Mouse (Mus musculus) cerebellum, adult 2 months (tissue): ENCODE measurements around the gene Cdc37. TPM values are rescaled to one million over a fixed set of nuclear protein-coding genes. Genes with fewer than 3 reads are reported as not detected.

ENCODE experiments used
- DNase-seq, 2 experiments: peaks; one replicate each; pipeline ENCODE4 v3.0.0; 2021
- H3K27ac ChIP-seq: fragments of 200-500 bp; 2 replicates; pipeline ENCODE4 v1.5.1; 2012; ENCODE audit warnings: low read length, control low read depth, inconsistent platforms; ENCODE audit not compliant: insufficient read depth
- H3K27me3 ChIP-seq: fragments of 200-500 bp; 2 replicates; pipeline ENCODE4 v1.6.1; 2012; ENCODE audit warnings: inconsistent platforms, mild to moderate bottlenecking, low read length, moderate library complexity; ENCODE audit not compliant: control insufficient read depth, insufficient read depth
- H3K4me1 ChIP-seq: fragments of 200-500 bp; 2 replicates; pipeline ENCODE4 v1.6.1; 2011; ENCODE audit warnings: low read length; ENCODE audit not compliant: control insufficient read depth, insufficient read depth
- H3K4me3 ChIP-seq: fragments of 200-500 bp; replicated peaks from 2 replicates; pipeline ENCODE3; 2011; ENCODE audit warnings: mild to moderate bottlenecking, low read depth, low read length, control low read depth; ENCODE audit not compliant: insufficient read depth
- CTCF ChIP-seq: fragments of 200-500 bp; IDR thresholded peaks from 2 replicates; pipeline ENCODE4 v1.5.1; 2011; ENCODE audit warnings: low read depth, mild to moderate bottlenecking, control low read depth, low read length, moderate library complexity, borderline replicate concordance; ENCODE audit not compliant: insufficient read depth
- POLR2A ChIP-seq: fragments of 200-500 bp; IDR thresholded peaks from 2 replicates; pipeline ENCODE4 v1.6.1; 2011; ENCODE audit warnings: low read length, control low read depth, borderline replicate concordance; ENCODE audit not compliant: insufficient read depth
- WGBS: fragments of 180-500 bp; shearing (Covaris S2); methylation state at CpG from one replicate; pipeline ENCODE4 v1.1.7; 2018; 5-methylcytosine and 5-hydroxymethylcytosine counted together
- polyA plus RNA-seq: library from polyadenylated mRNA; depleted of rRNA; stranded (reverse); fragments of >200 nt; gene quantifications from 2 replicates; pipeline ENCODE4 v1.2.3, GENCODE M21; 2012

The Cdc37 gene
- polyA plus RNA-seq, 1 experiment: 202 TPM

- Histone ChIP-seq H3K27me3 (no peaks in the 10 kb centered on the region), H3K4me3 (no peak overlapping the region), H3K4me1 (no peaks in the 10 kb centered on the region), H3K27ac (no peak overlapping the region)
- no peak for DNase-seq
- TF ChIP-seq CTCF: no peak
- TF ChIP-seq POLR2A: no peak
- WGBS: 89% methylated on average over 9 of the region's 9 CpGs
Measured at GRCm38 (mm10) chr9:21125502-21126258, 24.1 kb downstream of the Cdc37 start.

- Histone ChIP-seq H3K4me1 (no peaks in the 10 kb centered on the region), H3K4me3 (no peak overlapping the region), H3K27me3 (no peaks in the 10 kb centered on the region), H3K27ac (no peak overlapping the region)
- WGBS: 82% methylated on average over 5 of the region's 5 CpGs
- DNase-seq: no peak
- TF ChIP-seq POLR2A (no peak), CTCF (no peak)
Measured at GRCm38 (mm10) chr9:21124837-21125236, 24.9 kb downstream of the Cdc37 start.

DNA sequence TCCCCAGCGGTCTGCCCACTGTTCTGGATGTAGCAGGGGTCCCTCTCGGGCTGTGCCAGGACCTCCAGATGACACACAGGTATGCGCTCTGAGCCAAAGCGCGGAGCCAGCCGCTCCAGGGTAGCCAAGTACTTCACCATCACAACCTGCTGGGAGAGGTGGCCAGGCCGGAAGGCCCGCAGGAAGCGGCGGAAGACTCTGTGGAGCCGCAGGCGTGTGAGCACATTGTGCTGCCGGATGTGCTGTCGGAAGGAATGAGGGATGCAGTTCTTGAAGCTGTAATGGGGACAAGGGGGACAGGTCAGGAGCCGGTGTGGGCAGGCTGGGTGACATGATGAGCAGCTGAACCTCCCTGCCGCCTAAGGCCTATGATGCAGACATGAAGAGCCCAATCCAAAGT, 28.3 kb downstream of the Cdc37 start:
- no peak for DNase-seq
- H3K4me1 ChIP-seq: no peaks in the 10 kb centered on the region
- TF ChIP-seq POLR2A (no peak), CTCF (no peak)
- WGBS: 91% methylated on average over 16 of the region's 16 CpGs
- H3K4me3 ChIP-seq: no peak overlapping the region
- no peaks in the 10 kb centered on the region for H3K27me3 ChIP-seq
- H3K27ac ChIP-seq: no peak overlapping the region

GRCm38 (mm10) chr9:21117073-21117472, 32.7 kb downstream of the Cdc37 start:
- Histone ChIP-seq H3K4me3 (no peak overlapping the region), H3K4me1 (peaks cover 13% of the 10 kb centered on the region), H3K27me3 (no peaks in the 10 kb centered on the region), H3K27ac (no peak overlapping the region)
- 63% methylated on average over 6 of the region's 6 CpGs for WGBS
- no peak for DNase-seq
- TF ChIP-seq POLR2A (no peak), CTCF (no peak)

DNA sequence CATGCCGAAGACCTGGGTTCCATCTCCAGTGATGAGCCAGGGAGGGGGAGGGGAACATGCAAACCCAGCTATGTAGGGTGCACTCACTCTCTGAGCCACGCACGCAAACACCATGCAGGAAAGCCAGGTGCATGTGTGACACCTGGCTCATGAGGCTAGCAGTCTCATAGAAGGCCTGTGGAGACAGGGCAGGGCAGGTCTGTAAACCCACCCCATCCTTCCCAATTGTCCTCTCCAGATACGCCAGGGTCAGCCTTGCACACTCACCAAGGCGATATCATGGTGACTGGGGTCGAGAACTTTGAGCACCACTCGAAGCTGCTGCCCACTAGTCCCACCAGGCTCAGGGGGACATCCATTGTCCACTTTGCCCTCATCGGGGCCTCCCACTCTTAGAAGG, 34.7 kb downstream of the Cdc37 start:
- 92% methylated on average over 8 of the region's 8 CpGs for WGBS
- no peak overlapping the region for H3K27ac ChIP-seq
- H3K27me3 ChIP-seq: no peaks in the 10 kb centered on the region
- peaks cover 13% of the 10 kb centered on the region for H3K4me1 ChIP-seq
- no peak overlapping the region for H3K4me3 ChIP-seq
- no peak for DNase-seq
- TF ChIP-seq POLR2A: no peak
- no peak for TF ChIP-seq CTCF

GRCm38 (mm10) chr9:21114190-21114589, 35.6 kb downstream of the Cdc37 start:
- DNase-seq: peak in 1 of 2 experiments; percentile 36
- Histone ChIP-seq H3K27ac (no peak overlapping the region), H3K4me1 (peaks cover 13% of the 10 kb centered on the region), H3K4me3 (no peak overlapping the region), H3K27me3 (no peaks in the 10 kb centered on the region)
- WGBS: 40% methylated on average over 7 of the region's 7 CpGs
- no peak for TF ChIP-seq CTCF
- TF ChIP-seq POLR2A: no peak

GRCm38 (mm10) chr9:21113751-21114150, 36.0 kb downstream of the Cdc37 start:
- Histone ChIP-seq H3K27me3 (no peaks in the 10 kb centered on the region), H3K4me1 (peaks cover 13% of the 10 kb centered on the region), H3K27ac (no peak overlapping the region), H3K4me3 (no peak overlapping the region)
- WGBS: 74% methylated on average over 6 of the region's 6 CpGs
- TF ChIP-seq CTCF: no peak
- no peak for TF ChIP-seq POLR2A
- DNase-seq: no peak

GRCm38 (mm10) chr9:21107607-21108237, 42.1 kb downstream of the Cdc37 start:
- no peak for DNase-seq
- H3K27me3 ChIP-seq: no peaks in the 10 kb centered on the region
- no peak overlapping the region for H3K4me3 ChIP-seq
- TF ChIP-seq POLR2A (no peak), CTCF (no peak)
- 57% methylated on average over 23 of the region's 23 CpGs for WGBS
- no peak overlapping the region for H3K27ac ChIP-seq
- no peaks in the 10 kb centered on the region for H3K4me1 ChIP-seq
